Mouse (Mus musculus) limb, embryonic 12.5 days (tissue): ENCODE results near the gene Idh2. TPM values are rescaled to one million over a fixed set of nuclear protein-coding genes. Genes with fewer than 3 reads are reported as not detected.

Experiments
- ATAC-seq: fragments of 200-750 bp; cut with Nextera tagmentation; 2 replicates; pipeline ENCODE4 v1.8.0; 2017; ENCODE audit warnings: low read depth, moderate TSS enrichment; ENCODE audit not compliant: insufficient number of reproducible peaks, insufficient read depth, low FRiP score, low TSS enrichment
- H3K27ac ChIP-seq: fragments of 300-500 bp; sonication (generic); 2 replicates; pipeline ENCODE4 v1.5.1; 2016; ENCODE audit warnings: mild to moderate bottlenecking, moderate library complexity
- H3K27me3 ChIP-seq: fragments of 300-500 bp; sonication (generic); 2 replicates; pipeline ENCODE4 v1.6.1; 2016; ENCODE audit warnings: mild to moderate bottlenecking, moderate library complexity
- H3K36me3 ChIP-seq: fragments of 300-500 bp; sonication (generic); 2 replicates; pipeline ENCODE4 v1.6.1; 2016; ENCODE audit warnings: mild to moderate bottlenecking, moderate library complexity
- H3K4me1 ChIP-seq: fragments of 300-500 bp; sonication (generic); replicated peaks from 2 replicates; pipeline ENCODE4 v1.6.1; 2016
- H3K4me2 ChIP-seq: fragments of 300-500 bp; sonication (generic); 2 replicates; pipeline ENCODE4 v1.6.1; 2016; ENCODE audit warnings: mild to moderate bottlenecking, moderate library complexity
- H3K4me3 ChIP-seq: fragments of 300-500 bp; sonication (generic); replicated peaks from 2 replicates; pipeline ENCODE4 v1.5.1; 2016; ENCODE audit warnings: mild to moderate bottlenecking
- H3K9ac ChIP-seq: fragments of 300-500 bp; sonication (generic); replicated peaks from 2 replicates; pipeline ENCODE4 v1.6.1; 2016; ENCODE audit warnings: mild to moderate bottlenecking, moderate library complexity
- H3K9me3 ChIP-seq: fragments of 300-500 bp; sonication (generic); 2 replicates; pipeline ENCODE4 v1.6.1; 2016; ENCODE audit warnings: mild to moderate bottlenecking, moderate library complexity
- WGBS: fragments of 180-500 bp; shearing (Covaris S2); methylation state at CpG from one replicate; pipeline ENCODE4 v1.1.7; 2016; 5-methylcytosine and 5-hydroxymethylcytosine counted together
- polyA plus RNA-seq: library from polyadenylated mRNA; unstranded; fragments of >200 nt; fragmentation: Nextera tagmentation; extraction: Ambion mirVana; gene quantifications from 2 replicates; pipeline ENCODE4 v1.2.1, GENCODE M21; 2016

The Idh2 gene
- polyA plus RNA-seq, 1 experiment from 2014 or later: 555 TPM

DNA sequence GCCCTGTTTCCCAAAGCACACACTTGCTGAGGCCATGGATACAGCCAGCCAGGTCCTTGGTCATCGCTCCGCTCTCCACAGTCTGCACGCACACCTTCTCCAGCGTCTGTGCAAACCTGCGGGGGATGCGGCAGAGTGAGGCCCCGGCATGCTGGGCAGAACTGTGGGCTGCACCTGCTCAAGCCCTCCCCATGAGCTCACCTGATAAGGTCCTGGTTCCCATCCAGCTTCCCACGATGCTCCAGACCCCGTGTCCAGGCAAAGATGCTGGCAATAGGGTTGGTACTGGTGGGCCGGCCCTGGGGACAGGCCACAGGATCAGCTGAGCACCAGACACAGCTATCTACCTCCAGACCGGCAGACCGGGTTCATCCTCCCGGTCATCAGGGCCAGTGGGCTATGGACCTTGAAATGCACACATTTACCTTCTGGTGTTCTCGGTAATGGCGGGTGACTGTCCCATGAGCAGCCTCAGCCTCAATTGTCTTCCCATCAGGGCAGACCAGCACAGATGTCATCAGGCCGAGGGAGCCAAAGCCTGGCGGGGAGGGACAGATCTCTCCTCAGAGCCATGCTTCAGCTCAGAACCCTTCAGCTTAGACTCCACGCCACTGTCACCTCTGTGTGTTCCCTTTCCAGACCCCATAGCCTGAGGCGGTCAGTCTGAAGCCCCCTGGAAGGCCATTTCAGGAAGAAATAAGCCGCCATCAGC lies 19.4 kb downstream of the Idh2 start:
- H3K36me3 ChIP-seq: peaks cover 100% of the 10 kb centered on the region
- WGBS: 93% methylated on average over 20 of the region's 20 CpGs
- H3K4me1 ChIP-seq: no peaks in the 10 kb centered on the region
- no peaks in the 10 kb centered on the region for H3K27me3 ChIP-seq
- H3K4me2 ChIP-seq: no peak overlapping the region
- no peaks in the 10 kb centered on the region for H3K9me3 ChIP-seq
- no peak overlapping the region for H3K4me3 ChIP-seq
- H3K9ac ChIP-seq: no peak overlapping the region
- no peak for ATAC-seq
- no peak overlapping the region for H3K27ac ChIP-seq

GRCm38 (mm10) chr7:80094481-80094880 lies 20.7 kb downstream of the Idh2 start:
- H3K9ac ChIP-seq: no peak overlapping the region
- no peak for ATAC-seq
- 86% methylated on average over 5 of the region's 5 CpGs for WGBS
- no peak overlapping the region for H3K27ac ChIP-seq
- H3K4me3 ChIP-seq: no peak overlapping the region
- H3K36me3 ChIP-seq: peaks cover 100% of the 10 kb centered on the region
- H3K9me3 ChIP-seq: no peaks in the 10 kb centered on the region
- no peaks in the 10 kb centered on the region for H3K4me1 ChIP-seq
- H3K4me2 ChIP-seq: no peak overlapping the region
- H3K27me3 ChIP-seq: no peaks in the 10 kb centered on the region

DNA sequence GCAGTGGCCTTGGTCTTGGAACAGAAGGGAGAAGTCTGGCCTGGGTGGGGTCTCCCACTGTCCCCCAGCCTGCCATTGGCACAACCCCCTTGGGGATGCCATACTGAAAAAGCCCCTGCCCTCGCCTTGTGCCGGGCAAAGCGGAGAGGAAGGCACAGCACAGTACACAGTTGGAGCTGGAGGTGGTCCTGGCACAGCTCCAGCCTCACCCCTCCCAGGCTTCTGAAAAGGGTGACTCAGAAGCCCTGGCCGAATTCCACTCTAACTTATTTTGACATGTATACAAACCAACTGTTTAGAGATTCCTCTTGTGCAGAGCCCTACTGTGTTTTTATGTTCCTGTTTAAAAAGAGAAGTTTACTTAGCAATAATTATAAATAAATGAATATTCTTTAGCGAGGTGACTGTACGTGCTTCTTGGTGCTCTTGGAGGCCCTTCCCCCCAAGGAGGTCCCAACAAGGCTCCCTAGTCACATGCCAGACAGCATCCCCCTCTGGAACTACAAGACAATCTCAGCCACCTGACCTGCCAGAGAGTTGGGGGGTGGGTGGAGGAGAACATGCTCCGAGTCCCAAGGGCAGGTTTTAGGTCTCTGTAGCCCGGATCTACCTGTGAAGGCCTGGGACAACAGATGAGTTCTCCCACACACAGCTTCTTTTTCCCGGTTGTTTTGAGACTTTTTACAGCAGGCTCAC lies 22.7 kb downstream of the Idh2 start:
- H3K9ac ChIP-seq: no peak overlapping the region
- no peak overlapping the region for H3K27ac ChIP-seq
- 87% methylated on average over 9 of the region's 9 CpGs for WGBS
- no peaks in the 10 kb centered on the region; the same call in 1 of the 2 replicates for H3K27me3 ChIP-seq
- H3K4me1 ChIP-seq: no peaks in the 10 kb centered on the region
- H3K36me3 ChIP-seq: peaks cover 100% of the 10 kb centered on the region
- H3K9me3 ChIP-seq: no peaks in the 10 kb centered on the region
- no peak for ATAC-seq
- no peak overlapping the region for H3K4me2 ChIP-seq
- no peak overlapping the region for H3K4me3 ChIP-seq

GRCm38 (mm10) chr7:80091866-80092210 lies 23.4 kb downstream of the Idh2 start:
- no peak overlapping the region for H3K4me3 ChIP-seq
- H3K4me2 ChIP-seq: no peak overlapping the region
- ATAC-seq: no peak
- no peak overlapping the region for H3K9ac ChIP-seq
- no peak overlapping the region for H3K27ac ChIP-seq
- no peaks in the 10 kb centered on the region for H3K9me3 ChIP-seq
- H3K27me3 ChIP-seq: no peaks in the 10 kb centered on the region; the same call in 1 of the 2 replicates
- peaks cover 100% of the 10 kb centered on the region for H3K36me3 ChIP-seq
- 88% methylated on average over 4 of the region's 4 CpGs for WGBS
- H3K4me1 ChIP-seq: no peaks in the 10 kb centered on the region

DNA sequence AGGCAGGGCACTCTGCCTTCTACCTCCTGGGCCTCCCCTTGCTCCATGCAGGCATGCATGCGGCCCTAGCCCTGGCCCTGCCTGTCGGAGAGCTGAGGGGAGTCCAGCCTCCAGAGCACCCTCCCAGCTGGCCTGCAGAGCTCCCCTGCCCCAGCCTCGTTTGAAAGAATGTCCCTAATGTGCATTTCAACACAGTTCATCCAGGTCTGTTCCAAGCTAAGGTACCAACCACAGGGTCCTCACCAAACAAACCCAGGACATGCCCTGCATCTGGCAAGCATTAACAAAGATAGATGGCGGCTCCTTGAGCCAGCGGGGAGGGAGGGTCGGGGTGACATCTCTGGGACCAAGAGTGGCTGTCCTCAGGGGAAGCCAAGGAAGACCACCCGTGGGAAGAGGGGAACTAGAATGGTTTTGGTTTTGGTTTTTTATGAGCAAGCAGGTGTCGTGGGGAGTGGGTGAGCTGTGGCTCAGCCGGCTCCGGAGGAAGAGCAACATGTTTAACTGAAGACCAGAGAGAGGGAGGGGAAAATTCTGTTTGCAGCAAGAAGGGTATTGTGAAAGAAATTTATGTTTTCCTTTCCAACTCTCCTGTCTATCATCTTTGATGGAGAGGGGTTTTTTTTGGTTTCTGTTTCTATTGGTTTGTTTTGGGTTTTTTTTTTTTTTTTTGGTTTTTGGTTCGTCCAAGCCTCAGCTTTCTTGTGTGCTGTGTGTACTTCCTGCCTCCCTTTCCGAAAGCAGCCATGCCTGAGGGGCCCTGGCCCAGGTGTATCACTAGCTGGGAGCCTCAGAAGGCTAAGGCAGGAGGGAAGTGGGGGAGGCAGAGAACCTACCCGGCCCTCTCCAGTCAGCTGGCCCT lies 24.0 kb downstream of the Idh2 start:
- no peaks in the 10 kb centered on the region for H3K4me1 ChIP-seq
- no peak overlapping the region for H3K4me2 ChIP-seq
- WGBS: 55% methylated on average over 13 of the region's 13 CpGs
- ATAC-seq: no peak
- no peaks in the 10 kb centered on the region for H3K9me3 ChIP-seq
- H3K27ac ChIP-seq: no peak overlapping the region
- H3K27me3 ChIP-seq: no peaks in the 10 kb centered on the region; the same call in 1 of the 2 replicates
- H3K9ac ChIP-seq: no peak overlapping the region
- H3K36me3 ChIP-seq: peaks cover 100% of the 10 kb centered on the region
- H3K4me3 ChIP-seq: no peak overlapping the region

GRCm38 (mm10) chr7:80090191-80091003 lies 24.8 kb downstream of the Idh2 start:
- no peaks in the 10 kb centered on the region; the same call in 1 of the 2 replicates for H3K27me3 ChIP-seq
- no peaks in the 10 kb centered on the region for H3K9me3 ChIP-seq
- WGBS: 85% methylated on average over 18 of the region's 18 CpGs
- H3K4me1 ChIP-seq: no peaks in the 10 kb centered on the region
- H3K9ac ChIP-seq: no peak overlapping the region
- no peak overlapping the region for H3K4me3 ChIP-seq
- H3K27ac ChIP-seq: no peak overlapping the region; the same call in 1 of the 2 replicates
- ATAC-seq: no peak
- no peak overlapping the region for H3K4me2 ChIP-seq
- H3K36me3 ChIP-seq: peaks cover 97% of the 10 kb centered on the region

DNA sequence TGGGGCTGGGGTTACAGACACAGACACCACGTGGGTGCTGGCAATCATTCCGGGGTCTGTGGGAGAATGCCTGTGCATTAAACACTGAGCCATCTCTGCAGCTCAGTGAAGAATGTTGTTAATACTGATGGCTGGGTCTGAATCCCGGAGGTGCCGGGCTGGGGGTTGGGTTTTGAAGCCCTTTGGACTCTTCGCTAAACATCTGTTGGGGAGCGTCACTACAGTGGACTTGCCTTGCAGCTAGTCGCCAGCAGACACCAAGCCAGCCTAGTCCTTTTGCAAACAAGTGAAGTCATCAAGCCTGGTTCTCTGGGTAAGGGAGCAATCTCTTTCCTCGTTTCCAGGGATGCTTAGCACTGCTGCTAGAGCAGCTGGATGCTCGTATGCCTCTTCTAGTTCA lies 27.0 kb downstream of the Idh2 start:
- H3K27ac ChIP-seq: no peak overlapping the region
- H3K27me3 ChIP-seq: no peaks in the 10 kb centered on the region; the same call in 1 of the 2 replicates
- no peak overlapping the region for H3K4me2 ChIP-seq
- no peaks in the 10 kb centered on the region for H3K4me1 ChIP-seq
- 84% methylated on average over 9 of the region's 9 CpGs for WGBS
- no peak for ATAC-seq
- no peak overlapping the region for H3K9ac ChIP-seq
- H3K4me3 ChIP-seq: no peak overlapping the region
- peaks cover 87% of the 10 kb centered on the region for H3K36me3 ChIP-seq
- H3K9me3 ChIP-seq: no peaks in the 10 kb centered on the region

DNA sequence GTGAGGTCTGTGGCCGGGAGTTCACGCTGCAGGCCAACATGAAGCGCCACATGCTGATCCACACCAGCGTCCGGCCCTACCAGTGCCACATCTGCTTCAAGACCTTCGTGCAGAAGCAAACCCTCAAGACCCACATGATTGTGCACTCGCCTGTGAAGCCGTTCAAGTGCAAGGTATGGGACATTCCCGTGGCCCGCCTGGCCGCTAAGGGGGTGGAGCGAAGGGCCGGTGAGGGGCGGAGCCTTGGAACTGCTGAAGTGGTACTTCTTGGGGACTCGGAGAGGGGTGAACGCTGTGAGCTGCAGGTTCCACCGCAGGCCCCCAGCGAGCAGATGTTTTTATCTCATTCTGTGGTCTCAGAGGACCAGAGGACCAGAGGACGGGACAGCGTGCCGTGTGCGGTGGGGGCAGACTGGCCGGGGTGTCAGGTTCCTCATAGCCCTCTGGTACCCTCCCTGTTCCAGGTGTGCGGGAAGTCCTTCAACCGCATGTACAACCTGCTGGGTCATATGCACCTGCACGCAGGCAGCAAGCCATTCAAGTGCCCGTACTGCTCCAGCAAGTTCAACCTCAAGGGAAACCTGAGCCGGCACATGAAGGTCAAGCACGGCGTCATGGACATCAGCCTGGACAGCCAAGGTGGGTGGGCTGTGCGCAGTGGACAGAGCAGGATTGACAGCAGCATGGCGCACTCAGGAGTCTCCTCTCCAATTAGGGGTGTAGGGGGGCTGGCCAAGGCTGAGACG lies 29.0 kb downstream of the Idh2 start:
- WGBS: 81% methylated on average over 33 of the region's 33 CpGs
- Histone ChIP-seq H3K4me2 (no peak overlapping the region), H3K4me1 (no peaks in the 10 kb centered on the region), H3K36me3 (peaks cover 87% of the 10 kb centered on the region), H3K9me3 (no peaks in the 10 kb centered on the region), H3K9ac (no peak overlapping the region), H3K4me3 (no peak overlapping the region), H3K27ac (0 out of 2 replicates have a peak overlapping the region, but pooled peaks have one; percentile 7), H3K27me3 (no peaks in the 10 kb centered on the region; the same call in 1 of the 2 replicates)
- ATAC-seq: no peak

DNA sequence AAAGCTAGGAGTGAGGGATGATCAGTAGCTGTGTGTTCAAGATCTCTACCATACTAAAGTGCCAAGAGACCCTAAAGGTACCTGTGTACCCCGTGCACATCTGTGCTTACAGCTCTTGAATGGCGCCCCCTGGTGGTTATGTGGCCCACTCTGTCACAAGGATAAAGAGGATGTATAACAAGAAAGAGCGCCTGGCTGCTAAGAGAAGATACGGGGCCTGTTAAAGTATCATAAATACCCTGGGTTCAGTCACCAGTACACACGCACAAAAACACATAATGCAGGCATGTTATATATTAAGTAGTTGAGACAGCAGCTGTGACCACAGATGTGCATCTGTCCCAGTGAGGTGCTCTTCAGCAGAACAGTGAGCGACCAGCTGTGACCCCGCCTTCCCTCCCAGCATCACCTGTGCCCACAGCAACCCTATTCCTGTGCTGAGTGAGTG lies 30.7 kb downstream of the Idh2 start:
- 55% methylated on average over 7 of the region's 7 CpGs for WGBS
- Histone ChIP-seq H3K4me2 (no peak overlapping the region), H3K4me1 (no peaks in the 10 kb centered on the region), H3K9me3 (no peaks in the 10 kb centered on the region), H3K4me3 (no peak overlapping the region), H3K27ac (no peak overlapping the region), H3K9ac (no peak overlapping the region), H3K36me3 (peaks cover 74% of the 10 kb centered on the region), H3K27me3 (no peaks in the 10 kb centered on the region; the same call in 1 of the 2 replicates)
- no peak for ATAC-seq
